Mouse (Mus musculus) heart, embryonic 11.5 days (tissue): ENCODE measurements around the gene Epc2. TPM values are rescaled to one million over a fixed set of nuclear protein-coding genes. Genes with fewer than 3 reads are reported as not detected.
A peak's percentile ranks its signal among the peaks of the same experiment; 100 is the strongest.

Source experiments
- ATAC-seq: fragments of 200-750 bp; cut with Nextera tagmentation; replicated peaks from 2 replicates; pipeline ENCODE4 v1.8.0; 2017; ENCODE audit warnings: moderate library complexity; ENCODE audit not compliant: insufficient number of reproducible peaks, low FRiP score, low TSS enrichment
- H3K27ac ChIP-seq: fragments of 300-500 bp; sonication (generic); 2 replicates; pipeline ENCODE4 v1.5.1; 2014; ENCODE audit warnings: mild to moderate bottlenecking, low read depth, low read length
- H3K27me3 ChIP-seq: fragments of 300-500 bp; sonication (generic); 2 replicates; pipeline ENCODE4 v1.6.1; 2014; ENCODE audit warnings: mild to moderate bottlenecking, low read length, mixed read lengths; ENCODE audit not compliant: control insufficient read depth, insufficient read depth
- H3K36me3 ChIP-seq: fragments of 300-500 bp; sonication (generic); 2 replicates; pipeline ENCODE4 v1.6.1; 2014; ENCODE audit warnings: mild to moderate bottlenecking, low read length, moderate library complexity, mixed read lengths; ENCODE audit not compliant: control insufficient read depth, insufficient read depth
- H3K4me1 ChIP-seq: fragments of 300-500 bp; sonication (generic); 2 replicates; pipeline ENCODE4 v1.6.1; 2014; ENCODE audit warnings: low read length; ENCODE audit not compliant: control insufficient read depth, insufficient read depth
- H3K4me2 ChIP-seq: fragments of 300-500 bp; sonication (generic); 2 replicates; pipeline ENCODE4 v1.6.1; 2014; ENCODE audit warnings: mild to moderate bottlenecking, moderate library complexity
- H3K4me3 ChIP-seq: fragments of 300-500 bp; sonication (generic); 2 replicates; pipeline ENCODE4 v1.5.1; 2014; ENCODE audit warnings: low read depth, low read length
- H3K9ac ChIP-seq: fragments of 300-500 bp; sonication (generic); 2 replicates; pipeline ENCODE4 v1.6.1; 2014; ENCODE audit warnings: mild to moderate bottlenecking, low read depth, low read length, moderate library complexity
- H3K9me3 ChIP-seq: fragments of 300-500 bp; sonication (generic); replicated peaks from 2 replicates; pipeline ENCODE4 v1.6.1; 2016; ENCODE audit warnings: low read length; ENCODE audit not compliant: control insufficient read depth
- WGBS: fragments of 180-500 bp; shearing (Covaris S2); extraction: QIAGEN DNeasy Blood & Tissue Kit; methylation state at CpG from one replicate; pipeline ENCODE4 v1.1.7; 2014; ENCODE audit not compliant: insufficient replicate concordance; 5-methylcytosine and 5-hydroxymethylcytosine counted together
- polyA plus RNA-seq: library from polyadenylated mRNA; unstranded; fragments of >200 nt; fragmentation: Nextera tagmentation; extraction: Ambion mirVana; gene quantifications from 2 replicates; pipeline ENCODE4 v1.2.1, GENCODE M21; 2014

The Epc2 gene
- polyA plus RNA-seq, 1 experiment from 2014 or later: 8.2 TPM

GRCm38 (mm10) chr2:49569862-49570777, 118.8 kb downstream of the Epc2 start:
- Histone ChIP-seq H3K4me1 (no peaks in the 10 kb centered on the region; the same call in 1 of the 2 replicates), H3K4me3 (no peak overlapping the region), H3K9ac (no peak overlapping the region), H3K27me3 (no peaks in the 10 kb centered on the region), H3K27ac (no peak overlapping the region), H3K36me3 (no peaks in the 10 kb centered on the region), H3K4me2 (peak overlapping the region; percentile 24; the same call in 1 of the 2 replicates), H3K9me3 (no peaks in the 10 kb centered on the region)
- peak; percentile 18; the same call in 1 of the 2 replicates for ATAC-seq
- 69% methylated on average over 16 of the region's 16 CpGs for WGBS

- Histone ChIP-seq H3K4me1 (no peaks in the 10 kb centered on the region; the same call in 1 of the 2 replicates), H3K27ac (no peak overlapping the region), H3K9me3 (no peaks in the 10 kb centered on the region), H3K4me3 (no peak overlapping the region), H3K27me3 (no peaks in the 10 kb centered on the region), H3K36me3 (no peaks in the 10 kb centered on the region), H3K9ac (no peak overlapping the region), H3K4me2 (peak overlapping the region; percentile 24; the same call in 1 of the 2 replicates)
- 0 out of 2 replicates have a peak, but pooled peaks have one; percentile 46 for ATAC-seq
- WGBS: 47% methylated on average over 6 of the region's 6 CpGs
Measured at GRCm38 (mm10) chr2:49570778-49571101, 119.5 kb downstream of the Epc2 start.

- no peak for ATAC-seq
- Histone ChIP-seq H3K4me1 (no peaks in the 10 kb centered on the region; the same call in 1 of the 2 replicates), H3K4me3 (no peak overlapping the region), H3K9ac (no peak overlapping the region), H3K27me3 (no peaks in the 10 kb centered on the region), H3K4me2 (no peak overlapping the region), H3K36me3 (no peaks in the 10 kb centered on the region), H3K27ac (no peak overlapping the region), H3K9me3 (no peaks in the 10 kb centered on the region)
- WGBS: 64% methylated on average over 11 of the region's 11 CpGs
Measured at GRCm38 (mm10) chr2:49571159-49571920, 120.1 kb downstream of the Epc2 start.

- no peaks in the 10 kb centered on the region for H3K36me3 ChIP-seq
- WGBS: 61% methylated on average over 12 of the region's 12 CpGs
- H3K4me2 ChIP-seq: no peak overlapping the region
- ATAC-seq: no peak
- H3K9ac ChIP-seq: no peak overlapping the region
- H3K27me3 ChIP-seq: no peaks in the 10 kb centered on the region
- H3K9me3 ChIP-seq: no peaks in the 10 kb centered on the region
- H3K4me3 ChIP-seq: no peak overlapping the region
- no peaks in the 10 kb centered on the region; the same call in 1 of the 2 replicates for H3K4me1 ChIP-seq
- H3K27ac ChIP-seq: no peak overlapping the region
Measured at GRCm38 (mm10) chr2:49572111-49572642, 120.9 kb downstream of the Epc2 start.

- Histone ChIP-seq H3K4me2 (no peak overlapping the region), H3K27ac (no peak overlapping the region), H3K4me3 (no peak overlapping the region), H3K27me3 (no peaks in the 10 kb centered on the region), H3K36me3 (no peaks in the 10 kb centered on the region), H3K9ac (no peak overlapping the region), H3K4me1 (no peaks in the 10 kb centered on the region; the same call in 1 of the 2 replicates), H3K9me3 (no peaks in the 10 kb centered on the region)
- 73% methylated on average over 9 of the region's 9 CpGs for WGBS
- ATAC-seq: no peak
Measured at GRCm38 (mm10) chr2:49572684-49573083, 121.4 kb downstream of the Epc2 start.

- H3K27ac ChIP-seq: no peak overlapping the region
- no peaks in the 10 kb centered on the region; the same call in 1 of the 2 replicates for H3K4me1 ChIP-seq
- no peak overlapping the region for H3K4me2 ChIP-seq
- H3K36me3 ChIP-seq: no peaks in the 10 kb centered on the region
- ATAC-seq: no peak
- H3K27me3 ChIP-seq: no peaks in the 10 kb centered on the region
- no peak overlapping the region for H3K4me3 ChIP-seq
- H3K9me3 ChIP-seq: no peaks in the 10 kb centered on the region
- no peak overlapping the region for H3K9ac ChIP-seq
- WGBS: 83% methylated on average over 3 of the region's 3 CpGs
Measured at GRCm38 (mm10) chr2:49573282-49573681, 122.0 kb downstream of the Epc2 start.

GRCm38 (mm10) chr2:49580585-49580984, 129.3 kb downstream of the Epc2 start:
- no peaks in the 10 kb centered on the region for H3K36me3 ChIP-seq
- no peak overlapping the region for H3K9ac ChIP-seq
- no peak overlapping the region for H3K4me2 ChIP-seq
- WGBS: 82% methylated on average over 3 of the region's 3 CpGs
- ATAC-seq: no peak
- no peaks in the 10 kb centered on the region for H3K9me3 ChIP-seq
- H3K27ac ChIP-seq: no peak overlapping the region
- no peaks in the 10 kb centered on the region for H3K27me3 ChIP-seq
- no peaks in the 10 kb centered on the region for H3K4me1 ChIP-seq
- H3K4me3 ChIP-seq: no peak overlapping the region

- 69% methylated on average over 5 of the region's 5 CpGs for WGBS
- H3K9ac ChIP-seq: no peak overlapping the region
Measured at GRCm38 (mm10) chr2:49582546-49582945, 131.3 kb downstream of the Epc2 start.

More at GRCm38 (mm10) chr2:49582546-49582945, 131.3 kb downstream of the Epc2 start:
- no peaks in the 10 kb centered on the region for H3K9me3 ChIP-seq
- H3K4me1 ChIP-seq: no peaks in the 10 kb centered on the region
- H3K4me2 ChIP-seq: no peak overlapping the region
- H3K4me3 ChIP-seq: no peak overlapping the region
- H3K36me3 ChIP-seq: no peaks in the 10 kb centered on the region
- H3K27me3 ChIP-seq: no peaks in the 10 kb centered on the region
- ATAC-seq: no peak
- no peak overlapping the region for H3K27ac ChIP-seq
